Mouse (Mus musculus) left cerebral cortex, adult 11 months (tissue): ENCODE results near the gene Ppp2r3d.

Source experiments
- DNase-seq: peaks from one replicate; pipeline ENCODE4 v3.0.0; 2022; ENCODE audit warnings: low spot score

Ppp2r3d gene

GRCm38 (mm10) chr9:124411553-124411952, 65.1 kb downstream of the Ppp2r3d start:
- no peak for DNase-seq

- DNase-seq = no peak
Measured at GRCm38 (mm10) chr9:124408564-124408963, 68.1 kb downstream of the Ppp2r3d start.
